Mouse (Mus musculus) CH12.LX (cell line): ENCODE measurements around the gene Slc34a1. TPM values are rescaled to one million over a fixed set of nuclear protein-coding genes. Genes with fewer than 3 reads are reported as not detected.

ENCODE experiments used
- DNase-seq: peaks from one replicate; pipeline ENCODE4 v3.0.0-alpha.2; 2013; ENCODE audit errors: extremely low read depth
- H3K27ac ChIP-seq: 2 replicates; pipeline ENCODE4 v1.5.1; 2012; ENCODE audit warnings: low read depth, mild to moderate bottlenecking, control low read depth, moderate library complexity; ENCODE audit not compliant: insufficient read depth
- H3K27me3 ChIP-seq: replicated peaks from 2 replicates; pipeline ENCODE3; 2012; ENCODE audit warnings: inconsistent platforms
- H3K36me3 ChIP-seq, 2 experiments: replicated peaks in 1 of 2; 2 replicates each; pipeline versions ENCODE3 to v1.6.1; 2012; ENCODE audit warnings: inconsistent platforms in 1 of 2, low read length in 1 of 2, mild to moderate bottlenecking in 1 of 2, mixed read lengths in 1 of 2, moderate library complexity in 1 of 2; ENCODE audit not compliant: control insufficient read depth in 1 of 2, insufficient read depth in 1 of 2
- H3K4me1 ChIP-seq, 2 experiments: 2 replicates each; pipeline ENCODE4 v1.6.1; 2012; ENCODE audit warnings: inconsistent platforms in 1 of 2, moderate library complexity in 1 of 2; ENCODE audit not compliant: insufficient read depth in 2 of 2, control insufficient read depth in 1 of 2
- H3K4me2 ChIP-seq: 2 replicates; pipeline ENCODE4 v1.6.1; 2012; ENCODE audit warnings: low read depth, mild to moderate bottlenecking, control low read depth; ENCODE audit not compliant: poor library complexity, insufficient read depth, severe bottlenecking
- H3K4me3 ChIP-seq, 3 experiments: fragments of 150-350 bp in 1 of 3; sonication (generic) in 1 of 3; replicated peaks in 1 of 3; 2 replicates each; pipeline versions ENCODE3 to v1.5.1; 2011 to 2012; ENCODE audit warnings: low read depth in 2 of 3, low read length in 2 of 3, mild to moderate bottlenecking in 2 of 3, moderate library complexity in 2 of 3, control low read depth in 1 of 3, improper control_type of control experiment in 1 of 3, inconsistent platforms in 1 of 3, mixed read lengths in 1 of 3; ENCODE audit not compliant: poor library complexity in 1 of 3
- H3K79me2 ChIP-seq: replicated peaks from 2 replicates; pipeline ENCODE4 v1.6.1; 2012; ENCODE audit warnings: mild to moderate bottlenecking, moderate library complexity; ENCODE audit not compliant: control insufficient read depth, poor library complexity, insufficient read depth, severe bottlenecking; ENCODE audit errors: extremely low read depth
- H3K9ac ChIP-seq: 2 replicates; pipeline ENCODE4 v1.6.1; 2012; ENCODE audit warnings: low read depth, mild to moderate bottlenecking, control low read depth, moderate library complexity; ENCODE audit not compliant: insufficient read depth
- H3K9me3 ChIP-seq: replicated peaks from 2 replicates; pipeline ENCODE3; 2012; ENCODE audit warnings: low read length, inconsistent platforms, mixed read lengths
- BHLHE40 ChIP-seq: IDR thresholded peaks from 2 replicates; pipeline ENCODE4 v1.6.1; 2011; ENCODE audit warnings: mild to moderate bottlenecking, low read depth, low read length, improper control_type of control experiment
- CHD1 ChIP-seq: IDR thresholded peaks from 2 replicates; pipeline ENCODE4 v1.6.1; 2012; ENCODE audit warnings: low read depth, low read length, improper control_type of control experiment, inconsistent platforms
- EP300 ChIP-seq: IDR thresholded peaks from 2 replicates; pipeline ENCODE4 v1.6.1; 2011; ENCODE audit warnings: low read length, improper control_type of control experiment
- HCFC1 ChIP-seq: IDR thresholded peaks from 2 replicates; pipeline ENCODE4 v1.6.1; 2012; ENCODE audit warnings: low read depth, mild to moderate bottlenecking, inconsistent platforms, low read length, improper control_type of control experiment
- IRF4 ChIP-seq: IDR thresholded peaks from 2 replicates; pipeline ENCODE4 v1.6.1; 2014; ENCODE audit warnings: low read depth, mild to moderate bottlenecking, inconsistent platforms, low read length, improper control_type of control experiment
- JUN ChIP-seq: IDR thresholded peaks from 2 replicates; pipeline ENCODE4 v1.6.1; 2011; ENCODE audit warnings: low read depth, mild to moderate bottlenecking, low read length, improper control_type of control experiment, moderate library complexity; ENCODE audit not compliant: insufficient read depth
- JUND ChIP-seq: conservative IDR thresholded peaks from 2 replicates; pipeline ENCODE4 v1.6.1; 2011; ENCODE audit warnings: low read depth, low read length, improper control_type of control experiment
- KAT2A ChIP-seq: IDR thresholded peaks from 2 replicates; pipeline ENCODE4 v1.6.1; 2012; ENCODE audit warnings: low read length, improper control_type of control experiment, inconsistent platforms; ENCODE audit not compliant: insufficient replicate concordance
- MAFK ChIP-seq: IDR thresholded peaks from 2 replicates; pipeline ENCODE4 v1.6.1; 2011; ENCODE audit warnings: low read length, improper control_type of control experiment; ENCODE audit not compliant: insufficient replicate concordance
- MAX ChIP-seq: IDR thresholded peaks from 2 replicates; pipeline ENCODE4 v1.6.1; 2011; ENCODE audit warnings: low read length, improper control_type of control experiment
- MEF2A ChIP-seq: IDR thresholded peaks from 2 replicates; pipeline ENCODE4 v1.6.1; 2014; ENCODE audit warnings: low read depth, mild to moderate bottlenecking, inconsistent platforms, low read length, improper control_type of control experiment, borderline replicate concordance
- MXI1 ChIP-seq: IDR thresholded peaks from 2 replicates; pipeline ENCODE4 v1.6.1; 2011; ENCODE audit warnings: mild to moderate bottlenecking, low read depth, low read length, improper control_type of control experiment
- MYC ChIP-seq: IDR thresholded peaks from 2 replicates; pipeline ENCODE4 v1.6.1; 2011; ENCODE audit warnings: low read depth, mild to moderate bottlenecking, improper control_type of control experiment, low read length
- POLR2AphosphoS2 ChIP-seq: IDR thresholded peaks from 2 replicates; pipeline ENCODE4 v1.6.1; 2011; ENCODE audit warnings: low read depth, low read length, improper control_type of control experiment
- RAD21 ChIP-seq: IDR thresholded peaks from 2 replicates; pipeline ENCODE4 v1.6.1; 2011; ENCODE audit warnings: low read depth, mild to moderate bottlenecking, low read length, improper control_type of control experiment, moderate library complexity
- USF2 ChIP-seq: conservative IDR thresholded peaks from 2 replicates; pipeline ENCODE4 v1.6.1; 2011; ENCODE audit warnings: low read depth, low read length, improper control_type of control experiment
- ZC3H11A ChIP-seq: IDR thresholded peaks from 2 replicates; pipeline ENCODE4 v1.6.1; 2012; ENCODE audit warnings: low read depth, mild to moderate bottlenecking, inconsistent platforms, low read length, improper control_type of control experiment
- ZKSCAN1 ChIP-seq: IDR thresholded peaks from 2 replicates; pipeline ENCODE4 v1.6.1; 2012; ENCODE audit warnings: low read depth, inconsistent platforms, low read length, improper control_type of control experiment, borderline replicate concordance
- ZMIZ1 ChIP-seq: IDR thresholded peaks from 2 replicates; pipeline ENCODE4 v1.6.1; 2012; ENCODE audit warnings: low read depth, mild to moderate bottlenecking, inconsistent platforms, low read length, improper control_type of control experiment
- dilution Hi-C: fragments of 300-500 bp; cut with MboI; formaldehyde crosslinking; loops from 2 replicates; pipeline ENCODE4 v1.14.3; 2020; ENCODE audit warnings: low sequenced_read_pairs; ENCODE audit not compliant: extremely low pct_unique_long_range_greater_than_20kb, extremely low pct_ligation_motif_present
- in situ Hi-C: fragments of 300-500 bp; cut with MboI; formaldehyde crosslinking; loops from 3 replicates; pipeline ENCODE4 v1.14.3; 2019; ENCODE audit warnings: low sequenced_read_pairs, low pct_ligation_motif_present, low pct_unique_long_range_greater_than_20kb, mixed read lengths
- polyA plus RNA-seq: library from polyadenylated mRNA; unstranded; fragments of >175 nt; gene quantifications from 2 replicates; pipeline ENCODE4 v1.2.1, GENCODE M21; 2012; ENCODE audit warnings: low read depth; ENCODE audit not compliant: insufficient read length
- total RNA-seq, 2 experiments: library from RNA; depleted of rRNA; stranded (reverse); fragments of 300-350 nt in 1 of 2; fragments of >200 nt in 1 of 2; gene quantifications; 2 replicates each; pipeline ENCODE4 v1.2.3; 2012 to 2014

Gene Slc34a1
- total and polyA plus RNA-seq, 3 experiments = not detected

DNA sequence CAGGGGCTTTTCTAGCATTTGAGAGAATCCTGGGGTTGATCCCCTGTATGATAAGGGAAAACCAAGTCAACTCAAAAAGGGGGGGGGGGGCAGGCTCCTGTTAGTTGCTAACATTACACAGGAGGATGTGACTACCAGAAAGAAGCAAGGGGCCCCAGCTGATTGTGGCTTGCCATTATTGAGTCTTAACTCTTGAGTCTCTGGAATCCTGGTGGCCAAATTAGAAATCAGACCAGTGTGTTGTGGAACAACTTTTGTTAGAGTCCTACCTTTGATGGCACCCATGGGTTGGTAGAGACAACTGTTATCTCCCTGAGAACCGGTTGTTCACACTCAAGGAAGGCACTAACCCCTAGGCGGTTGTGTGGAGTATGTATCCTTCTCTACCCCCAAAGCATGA is 65.0 kb downstream of the Slc34a1 start:
- in situ Hi-C loops = no loop called here
- H3K4me1 ChIP-seq = peaks cover 0 to 32% of the 10 kb centered on the region in 2 experiments; a peak in 2 of 4 replicates
- TF ChIP-seq IRF4 (no peak), ZMIZ1 (no peak), JUN (no peak), MEF2A (no peak), USF2 (no peak), ZKSCAN1 (no peak)
- TF ChIP-seq, all 38 proteins: peak for 0
- DNase-seq = no peak
- Histone ChIP-seq H3K4me2 (no peak overlapping the region), H3K79me2 (no peaks in the 10 kb centered on the region), H3K27ac (no peak overlapping the region), H3K36me3 (peaks cover 53 to 84% of the 10 kb centered on the region in 2 experiments), H3K27me3 (no peaks in the 10 kb centered on the region), H3K4me3 (no peak overlapping the region), H3K9me3 (no peaks in the 10 kb centered on the region), H3K9ac (no peak overlapping the region)
- dilution Hi-C loops = no loop called here

DNA sequence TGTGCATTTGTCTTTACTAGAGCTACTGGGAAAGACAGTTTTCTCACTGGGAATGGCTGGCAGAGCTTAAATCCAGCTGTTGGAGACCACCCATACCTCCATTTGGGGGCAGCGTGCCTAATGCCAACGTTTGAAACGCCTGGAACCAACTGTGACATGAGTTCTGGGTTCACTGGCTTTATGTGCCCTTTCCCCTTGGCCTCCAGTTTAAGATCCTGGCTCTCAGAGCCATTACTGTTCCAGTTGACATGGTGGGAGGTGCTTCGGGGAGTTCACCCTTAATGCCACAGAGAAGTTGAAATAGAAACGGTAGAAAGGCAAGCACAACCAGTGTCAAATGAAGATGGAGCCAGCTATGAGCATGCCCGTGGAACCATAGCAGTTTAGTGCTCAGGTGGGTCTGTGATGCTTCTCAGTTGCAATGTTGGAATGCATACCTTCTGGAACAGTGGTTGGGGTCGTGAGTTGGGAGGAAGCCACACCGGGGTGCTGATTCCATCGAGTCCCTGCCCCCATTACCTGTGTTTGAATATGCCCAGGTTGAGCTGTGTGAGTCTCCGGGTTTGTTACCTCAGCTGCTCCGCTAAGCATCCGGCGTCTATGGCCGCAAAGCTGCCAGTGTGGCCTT is 65.5 kb downstream of the Slc34a1 start:
- dilution Hi-C loops = no loop called here
- TF ChIP-seq MXI1 = no peak
- TF ChIP-seq MYC = no peak
- no peak for TF ChIP-seq HCFC1
- TF ChIP-seq CHD1 = no peak
- no peak for TF ChIP-seq BHLHE40
- no peak for TF ChIP-seq KAT2A
- no peak for TF ChIP-seq JUND
- TF ChIP-seq ZC3H11A = no peak
- TF ChIP-seq MAX = no peak
- no peak for TF ChIP-seq RAD21
- TF ChIP-seq MAFK = no peak
- no peak for TF ChIP-seq POLR2AphosphoS2
- TF ChIP-seq EP300 = no peak
- H3K4me1 ChIP-seq = peaks cover 0 to 37% of the 10 kb centered on the region in 2 experiments; a peak in 2 of 4 replicates
- no peak overlapping the region for H3K4me3 ChIP-seq
- no peaks in the 10 kb centered on the region for H3K9me3 ChIP-seq
- no peaks in the 10 kb centered on the region for H3K27me3 ChIP-seq
- H3K4me2 ChIP-seq = no peak overlapping the region
- H3K9ac ChIP-seq = no peak overlapping the region
- in situ Hi-C loops = no loop called here
- no peak for DNase-seq
- peaks cover 48 to 78% of the 10 kb centered on the region in 2 experiments for H3K36me3 ChIP-seq
- no peaks in the 10 kb centered on the region for H3K79me2 ChIP-seq
- H3K27ac ChIP-seq = no peak overlapping the region
